Mouse (Mus musculus) stomach, embryonic 14.5 days (tissue): ENCODE results near the gene Mecom. TPM values are rescaled to one million over a fixed set of nuclear protein-coding genes. Genes with fewer than 3 reads are reported as not detected.

ENCODE experiments used
- ATAC-seq: fragments of 200-750 bp; cut with Nextera tagmentation; 2 replicates; pipeline ENCODE4 v1.8.0; 2017; ENCODE audit warnings: low read depth, moderate TSS enrichment; ENCODE audit not compliant: insufficient number of reproducible peaks, insufficient read depth, low FRiP score
- H3K27ac ChIP-seq: fragments of 300-500 bp; sonication (generic); 2 replicates; pipeline ENCODE4 v1.5.1; 2014; ENCODE audit warnings: mild to moderate bottlenecking, low read length, moderate library complexity, mixed read lengths
- H3K27me3 ChIP-seq: fragments of 300-500 bp; sonication (generic); 2 replicates; pipeline ENCODE4 v1.6.1; 2014; ENCODE audit warnings: low read length, control low read depth, mixed read lengths; ENCODE audit not compliant: control insufficient read depth, insufficient read depth
- H3K36me3 ChIP-seq: fragments of 300-500 bp; sonication (generic); 2 replicates; pipeline ENCODE4 v1.6.1; 2014; ENCODE audit warnings: mild to moderate bottlenecking, control low read depth, low read length, moderate library complexity, mixed read lengths; ENCODE audit not compliant: control insufficient read depth, insufficient read depth
- H3K4me1 ChIP-seq: fragments of 300-500 bp; sonication (generic); 2 replicates; pipeline ENCODE4 v1.6.1; 2014; ENCODE audit warnings: low read length, control low read depth, mixed read lengths; ENCODE audit not compliant: control insufficient read depth, insufficient read depth
- H3K4me2 ChIP-seq: fragments of 300-500 bp; sonication (generic); replicated peaks from 2 replicates; pipeline ENCODE4 v1.6.1; 2014; ENCODE audit warnings: low read depth, low read length, control low read depth
- H3K4me3 ChIP-seq: fragments of 300-500 bp; sonication (generic); 2 replicates; pipeline ENCODE4 v1.5.1; 2014; ENCODE audit warnings: low read depth, low read length, control low read depth
- H3K9ac ChIP-seq: fragments of 300-500 bp; sonication (generic); replicated peaks from 2 replicates; pipeline ENCODE4 v1.6.1; 2014; ENCODE audit warnings: low read depth, mild to moderate bottlenecking, control low read depth, low read length, moderate library complexity, mixed read lengths
- H3K9me3 ChIP-seq: fragments of 300-500 bp; sonication (generic); 2 replicates; pipeline ENCODE4 v1.6.1; 2016; ENCODE audit warnings: low read depth, low read length, control low read depth; ENCODE audit not compliant: control insufficient read depth
- WGBS: fragments of 180-500 bp; shearing (Covaris S2); extraction: QIAGEN DNeasy Blood & Tissue Kit; methylation state at CpG from one replicate; pipeline ENCODE4 v1.1.7; 2014; 5-methylcytosine and 5-hydroxymethylcytosine counted together
- polyA plus RNA-seq: library from polyadenylated mRNA; unstranded; fragments of >200 nt; fragmentation: Nextera tagmentation; extraction: Ambion mirVana; gene quantifications from 2 replicates; pipeline ENCODE4 v1.2.1, GENCODE M21; 2014

The Mecom gene
- polyA plus RNA-seq, 1 experiment from 2014 or later, result 101 TPM

- Histone ChIP-seq H3K9ac (no peak overlapping the region), H3K4me1 (0 out of 2 replicates have a peak, but pooled peaks cover 5% of the 10 kb centered on the region), H3K27ac (no peak overlapping the region; the same call in 1 of the 2 replicates), H3K9me3 (no peaks in the 10 kb centered on the region), H3K27me3 (no peaks in the 10 kb centered on the region), H3K4me2 (no peak overlapping the region), H3K4me3 (no peak overlapping the region), H3K36me3 (no peaks in the 10 kb centered on the region)
- no peak for ATAC-seq
- WGBS, result 66% methylated on average over 7 of the region's 7 CpGs
Measured at GRCm38 (mm10) chr3:30080827-30081226, 467.0 kb downstream of the Mecom start.

DNA sequence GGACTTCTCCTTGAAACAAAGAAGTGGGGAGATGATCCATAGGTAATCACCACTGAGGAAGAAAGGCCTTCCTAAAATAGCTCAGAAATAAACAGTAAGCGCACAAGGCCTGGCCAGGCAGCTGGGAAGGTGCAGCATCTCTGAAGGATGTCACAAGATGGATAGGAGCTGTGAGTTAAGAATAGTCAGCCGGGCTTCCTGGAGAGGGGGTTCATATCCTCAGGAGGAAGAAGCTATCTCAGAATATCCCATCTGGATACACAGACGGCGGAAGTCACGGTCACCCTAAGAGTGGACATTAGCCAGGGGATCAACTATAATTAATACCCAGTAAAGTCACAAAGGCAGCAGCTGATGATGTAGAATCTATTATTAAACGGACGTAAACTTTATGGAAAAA, 471.3 kb downstream of the Mecom start:
- no peak overlapping the region for H3K27ac ChIP-seq
- no peaks in the 10 kb centered on the region for H3K36me3 ChIP-seq
- WGBS, result 78% methylated on average over 7 of the region's 7 CpGs
- H3K4me2 ChIP-seq, result no peak overlapping the region
- 0 out of 2 replicates have a peak, but pooled peaks cover 5% of the 10 kb centered on the region for H3K4me1 ChIP-seq
- no peaks in the 10 kb centered on the region for H3K27me3 ChIP-seq
- H3K9me3 ChIP-seq, result no peaks in the 10 kb centered on the region
- ATAC-seq, result no peak
- H3K9ac ChIP-seq, result no peak overlapping the region
- no peak overlapping the region for H3K4me3 ChIP-seq

DNA sequence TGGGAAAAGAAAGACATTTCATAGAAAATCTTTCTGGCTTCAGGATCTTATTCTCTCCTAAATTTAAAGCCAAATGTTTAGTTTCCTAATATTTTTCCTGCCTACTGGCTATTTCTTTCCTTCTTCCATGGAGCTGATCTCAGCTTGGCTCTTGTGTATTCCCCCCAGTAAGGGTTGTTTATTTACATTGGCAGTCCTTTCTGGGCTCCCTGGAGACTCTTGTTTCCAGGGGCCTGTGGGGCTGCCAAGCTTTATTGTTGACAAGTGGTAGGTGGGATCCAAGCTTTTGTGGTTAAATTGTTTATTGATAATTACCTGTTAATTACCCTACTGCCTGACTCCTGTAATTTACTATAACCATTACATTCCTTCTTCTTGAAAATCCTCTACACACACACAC, 476.5 kb downstream of the Mecom start:
- H3K9me3 ChIP-seq, result no peaks in the 10 kb centered on the region
- no peak overlapping the region for H3K4me3 ChIP-seq
- H3K4me2 ChIP-seq, result no peak overlapping the region
- no peaks in the 10 kb centered on the region for H3K36me3 ChIP-seq
- no peak overlapping the region for H3K27ac ChIP-seq
- no peaks in the 10 kb centered on the region for H3K4me1 ChIP-seq
- ATAC-seq, result no peak
- H3K9ac ChIP-seq, result no peak overlapping the region
- no peaks in the 10 kb centered on the region for H3K27me3 ChIP-seq

GRCm38 (mm10) chr3:30066519-30066918, 481.3 kb downstream of the Mecom start:
- no peak for ATAC-seq

DNA sequence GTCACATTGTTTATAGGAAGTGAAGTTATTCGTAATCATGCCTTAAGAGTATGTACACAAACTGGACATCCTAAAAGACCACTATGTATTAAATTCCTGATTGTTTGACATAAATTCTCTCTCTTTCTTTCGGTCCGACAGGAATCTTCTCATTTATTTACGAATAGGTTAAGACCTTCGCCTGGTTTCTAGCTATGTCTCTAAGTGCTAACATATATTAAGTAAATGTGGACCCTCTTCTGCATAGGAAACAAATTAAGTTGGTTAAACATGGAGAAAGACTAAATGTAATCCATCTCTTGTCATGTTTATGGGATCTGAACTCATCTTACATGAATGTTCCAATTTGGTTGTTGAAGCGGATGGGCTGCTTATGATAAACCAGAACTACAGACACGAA, 487.8 kb downstream of the Mecom start:
- peak; percentile 63; the same call in 1 of the 2 replicates for ATAC-seq
- H3K36me3 ChIP-seq, result no peaks in the 10 kb centered on the region
- H3K4me1 ChIP-seq, result peaks cover 7% of the 10 kb centered on the region; the same call in 1 of the 2 replicates
- no peak overlapping the region for H3K27ac ChIP-seq
- no peaks in the 10 kb centered on the region for H3K9me3 ChIP-seq
- H3K4me2 ChIP-seq, result no peak overlapping the region
- no peak overlapping the region for H3K4me3 ChIP-seq
- H3K9ac ChIP-seq, result no peak overlapping the region
- no peaks in the 10 kb centered on the region for H3K27me3 ChIP-seq
- WGBS, result 40% methylated on average over 7 of the region's 7 CpGs

More at GRCm38 (mm10) chr3:30066519-30066918, 481.3 kb downstream of the Mecom start:
- H3K9me3 ChIP-seq, result no peaks in the 10 kb centered on the region
- no peaks in the 10 kb centered on the region for H3K4me1 ChIP-seq
- no peak overlapping the region for H3K9ac ChIP-seq
- no peaks in the 10 kb centered on the region for H3K27me3 ChIP-seq
- H3K27ac ChIP-seq, result no peak overlapping the region
- no peak overlapping the region for H3K4me2 ChIP-seq
- 58% methylated on average over 7 of the region's 7 CpGs for WGBS
- H3K4me3 ChIP-seq, result no peak overlapping the region
- no peaks in the 10 kb centered on the region for H3K36me3 ChIP-seq

DNA sequence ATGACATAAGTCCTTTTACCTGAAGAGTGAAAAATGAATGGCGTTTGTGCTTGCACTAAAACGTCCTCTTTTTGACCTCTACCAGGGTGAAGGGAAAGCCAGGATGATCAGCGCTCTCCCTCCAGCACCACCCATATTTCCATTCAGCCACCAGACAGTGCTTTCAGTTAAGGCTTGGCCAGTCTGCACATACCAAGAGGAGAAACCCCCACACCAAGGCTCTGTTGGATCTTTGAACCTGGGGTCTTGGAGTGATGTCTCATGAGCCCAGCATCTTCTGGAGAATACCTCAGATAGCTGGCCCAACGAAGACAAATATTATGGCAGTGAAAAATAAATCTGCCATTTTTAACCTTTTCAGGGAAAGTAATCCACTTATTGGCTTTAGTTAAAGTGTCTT, 488.2 kb downstream of the Mecom start:
- 32% methylated on average over 4 of the region's 4 CpGs for WGBS
- no peak overlapping the region for H3K27ac ChIP-seq
- H3K36me3 ChIP-seq, result no peaks in the 10 kb centered on the region
- H3K27me3 ChIP-seq, result no peaks in the 10 kb centered on the region
- H3K4me3 ChIP-seq, result no peak overlapping the region
- 0 out of 2 replicates have a peak, but pooled peaks have one; percentile 56 for ATAC-seq
- H3K9ac ChIP-seq, result no peak overlapping the region
- H3K4me2 ChIP-seq, result no peak overlapping the region
- peaks cover 7% of the 10 kb centered on the region; the same call in 1 of the 2 replicates for H3K4me1 ChIP-seq
- H3K9me3 ChIP-seq, result no peaks in the 10 kb centered on the region

DNA sequence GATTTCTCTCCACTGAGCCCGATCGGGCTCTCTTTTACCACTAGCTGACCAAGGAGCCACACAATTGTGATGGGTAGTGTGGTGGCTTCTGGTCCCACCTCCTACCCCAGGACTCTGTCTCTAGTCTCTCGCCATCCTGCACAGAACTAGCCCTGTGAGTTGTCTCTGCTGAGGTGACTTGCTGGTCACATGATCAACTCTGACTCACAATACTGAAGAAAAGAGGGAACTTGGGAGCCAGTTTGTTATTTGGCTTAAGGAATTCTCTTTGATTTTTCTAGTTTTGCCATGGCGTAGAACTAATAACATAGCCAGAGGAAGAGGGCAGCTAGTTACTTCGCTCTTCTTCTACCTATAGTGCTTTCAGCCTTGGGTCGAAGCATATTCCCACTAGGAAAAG, 496.5 kb downstream of the Mecom start:
- Histone ChIP-seq H3K27ac (no peak overlapping the region), H3K27me3 (no peaks in the 10 kb centered on the region), H3K9me3 (no peaks in the 10 kb centered on the region), H3K4me1 (0 out of 2 replicates have a peak, but pooled peaks cover 2% of the 10 kb centered on the region), H3K9ac (no peak overlapping the region), H3K36me3 (no peaks in the 10 kb centered on the region), H3K4me3 (no peak overlapping the region), H3K4me2 (no peak overlapping the region)
- whole genome bisulfite sequencing, result 85% methylated on average over 6 of the region's 6 CpGs
- no peak for ATAC-seq

- no peaks in the 10 kb centered on the region for H3K36me3 ChIP-seq
- H3K9me3 ChIP-seq, result no peaks in the 10 kb centered on the region
- 0 out of 2 replicates have a peak, but pooled peaks cover 2% of the 10 kb centered on the region for H3K4me1 ChIP-seq
- H3K27ac ChIP-seq, result no peak overlapping the region
- WGBS, result 56% methylated on average over 5 of the region's 5 CpGs
- H3K9ac ChIP-seq, result no peak overlapping the region
- no peak for ATAC-seq
- no peak overlapping the region for H3K4me2 ChIP-seq
- no peak overlapping the region for H3K4me3 ChIP-seq
- H3K27me3 ChIP-seq, result no peaks in the 10 kb centered on the region
Measured at GRCm38 (mm10) chr3:30050795-30051194, 497.0 kb downstream of the Mecom start.

GRCm38 (mm10) chr3:30048792-30049191, 499.0 kb downstream of the Mecom start:
- Histone ChIP-seq H3K4me3 (no peak overlapping the region), H3K27ac (no peak overlapping the region), H3K4me1 (0 out of 2 replicates have a peak, but pooled peaks cover 2% of the 10 kb centered on the region), H3K9me3 (no peaks in the 10 kb centered on the region), H3K4me2 (no peak overlapping the region), H3K27me3 (no peaks in the 10 kb centered on the region), H3K9ac (no peak overlapping the region), H3K36me3 (no peaks in the 10 kb centered on the region)
- no peak for ATAC-seq
- WGBS, result 42% methylated on average over 5 of the region's 5 CpGs
